Mouse (Mus musculus): ENCODE results near the gene Coch. TPM values are rescaled to one million over a fixed set of nuclear protein-coding genes. Genes with fewer than 3 reads are reported as not detected.

Gene Coch
- 4.8 and 5.5 TPM in 2 replicates for polyA plus RNA-seq (2021; fragmentation: Nextera tagmentation)
- long read RNA-seq, experiment 1, transcript Coch-201 (12 exons, 2,456 nt): major isoform, 10 of 13 reads
- long read RNA-seq, experiment 1, partial matches to known transcripts: 2 of 13 reads
- long read RNA-seq, experiment 1, other reads (novel, unspliced or antisense): 0 of 13 reads
- long read RNA-seq, experiment 2, transcript Coch-202 (11 exons, 2,681 nt): minor isoform, 15 of 71 reads
- long read RNA-seq, experiment 2, transcript Coch-201 (12 exons, 2,456 nt): major isoform, 46 of 71 reads
- long read RNA-seq, experiment 2, partial matches to known transcripts: 7 of 71 reads
- long read RNA-seq, experiment 2, other reads (novel, unspliced or antisense): 3 of 71 reads

DNA sequence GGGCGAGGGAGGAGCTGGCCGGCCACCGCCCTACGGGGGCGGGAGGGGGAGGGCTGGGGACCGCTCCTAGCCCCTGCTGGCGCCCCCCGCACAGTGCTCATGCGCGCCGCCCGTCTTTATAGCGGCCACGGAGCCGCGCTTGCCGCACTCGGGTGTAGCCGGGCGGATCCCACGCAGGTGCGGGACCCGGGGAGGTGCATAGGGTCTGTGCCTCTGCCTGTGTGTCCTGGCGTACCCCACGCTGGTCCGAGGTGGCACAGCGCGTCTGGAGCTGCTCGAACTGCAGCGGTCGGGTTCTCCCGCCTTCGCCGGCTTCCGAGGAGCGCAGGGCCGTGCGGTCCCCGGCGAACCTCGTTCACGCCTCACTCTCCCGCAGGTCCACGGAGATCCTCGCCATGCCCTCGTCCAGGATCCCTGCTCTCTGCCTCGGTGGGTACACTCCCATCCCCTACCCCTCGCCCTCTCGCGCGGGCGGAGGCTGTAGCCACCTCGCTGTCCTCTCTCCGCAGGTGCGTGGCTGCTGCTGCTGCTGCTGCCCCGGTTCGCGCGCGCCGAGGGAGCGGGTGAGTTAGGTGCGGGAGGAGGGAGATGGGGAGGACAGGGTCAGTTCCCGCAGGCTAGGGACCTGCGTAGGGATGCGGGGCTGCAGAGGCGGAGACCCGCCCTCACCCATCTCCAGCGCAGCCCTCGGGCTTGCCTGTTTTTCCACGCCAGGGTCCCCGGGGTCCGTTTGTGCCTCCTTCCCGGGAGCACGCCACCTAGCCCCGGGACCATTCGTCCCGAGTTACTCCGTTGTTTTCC lies at the start of gene Coch:
Gene Coch, plus strand, starts transcription at position 113 of the 801 bp plus-strand sequence.

Other genes with a start within 250 kb of the Coch start
- 1.5 and 2.2 TPM in 2 replicates for gene G2e3, start 245.3 kb upstream of the Coch start, polyA plus RNA-seq (2021; fragmentation: Nextera tagmentation)
- gene Scfd1, start 215.8 kb upstream of the Coch start, polyA plus RNA-seq (2021; fragmentation: Nextera tagmentation): 26.1 and 34.4 TPM in 2 replicates
- gene Ap4s1, start 97.7 kb downstream of the Coch start, polyA plus RNA-seq (2021; fragmentation: Nextera tagmentation): 70.7 and 74.0 TPM in 2 replicates
- 9.2 and 10.6 TPM in 2 replicates for gene Strn3, start 98.6 kb downstream of the Coch start, polyA plus RNA-seq (2021; fragmentation: Nextera tagmentation)
- gene Hectd1, start 236.2 kb downstream of the Coch start, polyA plus RNA-seq (2021; fragmentation: Nextera tagmentation): 16.4 and 19.3 TPM in 2 replicates

All from layer of hippocampus, adult 6 months (tissue).